Mouse (Mus musculus) CD4-positive naive resting alpha-beta T cell, adult 76 days (primary cell): ENCODE results near the gene Adamts9. TPM values are rescaled to one million over a fixed set of nuclear protein-coding genes. Genes with fewer than 3 reads are reported as not detected.

Experiments used
- total RNA-seq: library from RNA; stranded (reverse); gene quantifications from one replicate; pipeline ENCODE4 v1.2.4, GENCODE M21; 2023

Gene Adamts9
- 0.62 TPM for total RNA-seq

DNA sequence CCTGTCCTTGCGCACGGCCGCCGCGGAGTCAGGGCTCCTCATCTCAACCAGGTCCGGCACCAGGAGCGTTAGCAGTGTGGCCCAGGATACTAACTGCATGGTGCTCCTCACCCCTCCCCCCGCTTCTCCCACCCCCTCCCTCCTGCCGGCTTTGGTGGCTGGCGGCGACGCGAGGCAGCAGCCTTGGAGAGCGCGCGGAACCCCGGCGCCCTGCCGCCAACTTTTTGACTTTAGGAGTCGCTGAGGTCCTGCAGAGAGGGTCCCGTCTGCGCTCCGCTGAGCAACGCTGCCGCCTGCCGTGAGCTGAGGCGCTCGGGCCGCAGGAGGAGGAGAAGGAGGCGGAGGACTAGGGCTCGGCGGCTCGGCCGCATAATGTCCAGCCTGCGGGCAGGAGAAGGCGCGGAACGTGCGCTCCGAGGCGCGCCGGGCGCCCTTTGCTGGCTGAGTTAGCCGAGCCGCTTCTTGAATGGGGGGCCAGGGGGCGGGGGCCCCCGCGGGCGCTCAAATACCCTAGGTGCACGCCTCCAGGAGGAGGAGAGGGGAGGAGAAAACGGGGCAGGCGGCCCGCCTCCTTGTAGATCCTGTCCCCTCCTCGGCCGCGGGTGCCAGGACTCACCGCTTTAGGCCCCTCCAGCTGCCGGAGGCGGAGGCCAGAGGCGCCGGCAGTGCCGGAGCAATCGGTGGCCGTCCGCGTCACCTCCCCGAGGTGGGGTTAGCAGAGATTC lies at the start of gene Adamts9:
Adamts9 (minus strand) TSS at position 436 of the 725 bp plus-strand sequence.

DNA sequence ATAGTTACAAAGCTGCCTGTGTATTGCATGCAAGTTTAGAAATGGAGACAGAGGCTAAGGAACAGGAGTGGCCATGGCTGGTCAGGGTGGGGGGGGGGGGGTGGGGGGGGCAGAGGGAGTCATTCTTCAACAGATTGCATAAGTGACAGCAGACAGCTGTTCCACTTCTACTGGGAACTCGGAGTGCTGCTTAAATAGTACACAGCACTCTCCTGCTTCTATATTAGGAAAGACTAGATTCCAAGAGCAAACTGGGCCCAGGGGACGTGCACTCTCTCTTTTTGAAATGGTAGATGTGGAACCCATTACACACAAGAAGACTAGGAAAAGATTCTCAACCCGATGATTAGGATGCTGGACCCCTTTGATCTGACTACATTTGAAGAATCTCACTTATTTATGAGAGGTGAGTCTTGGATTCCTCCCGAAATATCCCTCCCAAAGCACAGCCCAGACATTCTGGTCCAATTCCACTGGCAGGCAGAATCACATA lies 74.2 kb downstream of the Adamts9 start, which contains the start of gene Gm15737:
Gm15737 (plus strand) TSS at position 269 of the 493 bp plus-strand sequence.

DNA sequence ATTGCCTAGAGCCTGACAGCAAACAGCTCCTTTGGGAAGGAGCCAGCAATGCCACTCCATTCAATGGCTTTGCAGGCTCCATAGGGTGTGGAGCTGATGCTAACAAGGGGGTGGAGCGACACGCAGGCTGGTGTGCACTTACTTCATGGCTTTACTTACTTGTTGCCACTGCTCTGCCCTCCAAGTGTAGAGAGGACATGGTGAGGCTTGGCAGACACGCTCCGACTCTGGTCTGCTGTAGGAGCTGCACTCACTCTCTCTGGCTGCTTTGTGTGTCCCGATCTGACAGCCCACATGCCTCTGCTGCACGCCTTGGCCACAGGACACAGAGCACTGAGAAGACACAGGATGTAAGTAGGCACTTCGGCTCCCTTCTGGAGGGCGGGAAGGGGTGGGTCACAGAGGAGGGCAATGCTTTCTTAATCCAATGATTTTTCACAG lies 127.0 kb downstream of the Adamts9 start, which contains the start of gene A730049H05Rik:
A730049H05Rik (plus strand) TSS at position 168 of the 441 bp plus-strand sequence.

Other genes with a start within 250 kb of the Adamts9 start
- gene Prickle2, start 237.3 kb downstream of the Adamts9 start, total RNA-seq, result 0.73 TPM
- gene A730049H05Rik, start 127.0 kb downstream of the Adamts9 start, total RNA-seq, result not detected
- gene Gm15737, start 74.1 kb downstream of the Adamts9 start, total RNA-seq, result not detected